Mouse (Mus musculus) lung, postnatal 36 days (tissue): ENCODE measurements around the gene Qrich2.
"Not testable (repeated sequence)": the region's sequence is repeated elsewhere in the genome, so short reads cannot be mapped to it uniquely, and the experiment has no call there.

Experiments used
- DNase-seq: peaks from one replicate; pipeline ENCODE4 v3.0.0; 2022; ENCODE audit warnings: mixed read lengths

Gene Qrich2

DNA sequence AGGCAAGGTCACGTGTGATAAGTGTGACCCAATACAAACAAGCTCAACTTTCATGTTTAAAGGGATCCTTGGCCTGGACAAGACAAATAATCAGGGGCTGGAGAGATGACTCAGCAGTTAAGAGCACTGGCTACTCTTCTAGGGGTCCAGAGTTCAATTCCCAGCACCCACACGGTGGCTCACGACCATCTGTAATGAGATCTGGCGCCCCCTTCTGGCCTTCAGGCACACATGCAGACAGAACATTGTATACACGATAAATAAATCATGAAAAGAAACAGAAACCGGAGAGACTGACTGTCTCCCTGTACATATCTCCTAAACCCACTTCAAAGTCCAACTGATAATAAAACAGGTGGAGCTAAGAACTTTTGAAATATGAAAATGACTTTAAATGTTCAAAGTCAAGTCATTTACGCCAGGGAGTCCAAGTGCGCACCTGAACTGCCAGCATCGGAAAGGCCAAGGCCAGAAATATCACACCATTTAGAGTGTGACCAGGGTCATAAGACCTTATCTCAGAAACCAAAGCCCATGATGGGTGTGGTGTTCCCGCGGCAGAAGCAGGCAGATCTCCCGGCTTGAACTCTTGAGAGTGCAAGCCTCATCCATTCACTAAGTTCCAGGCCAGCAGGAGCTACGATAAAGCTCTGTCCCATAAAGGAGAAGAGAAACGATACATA is 22.8 kb upstream of the Qrich2 start:
- no peak for DNase-seq

DNA sequence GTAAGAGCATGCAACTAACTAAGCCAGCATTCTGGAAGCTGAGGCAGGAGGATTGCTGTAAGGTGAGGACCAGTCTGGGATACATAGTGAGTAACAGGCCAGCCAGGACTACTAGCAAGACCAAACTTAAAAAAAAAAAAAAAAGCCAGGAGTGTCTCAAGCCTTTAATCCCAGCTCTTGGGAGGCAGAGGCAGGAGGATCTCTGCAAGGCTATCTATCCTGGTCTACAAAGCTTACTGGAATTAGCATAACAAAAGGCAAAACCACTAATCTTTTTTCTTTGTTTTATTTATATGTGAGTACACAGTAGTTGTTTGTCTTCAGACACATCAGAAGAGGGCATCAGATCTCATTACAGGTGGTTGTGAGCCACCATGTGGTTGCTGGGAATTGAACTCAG is 22.2 kb upstream of the Qrich2 start:
- DNase-seq: no peak

DNA sequence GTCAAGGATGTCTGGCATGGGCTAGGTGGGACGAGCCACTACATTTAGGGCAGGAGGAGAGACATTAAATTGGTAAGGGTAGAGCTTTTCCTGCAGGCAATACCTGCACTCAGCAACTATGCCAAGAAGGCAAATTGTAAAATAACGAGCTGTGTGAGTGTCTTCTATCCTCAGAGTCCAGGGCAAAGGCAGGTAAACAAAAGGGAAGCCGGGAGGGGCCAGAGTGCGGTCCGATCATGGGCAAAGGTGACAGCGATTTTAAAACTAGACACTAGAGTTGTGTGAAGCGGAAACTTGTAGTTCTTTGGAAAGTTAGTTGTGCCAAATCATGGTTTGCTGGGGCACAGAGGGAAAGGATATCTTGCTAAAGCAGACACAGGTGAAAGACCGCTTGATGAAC is 18.2 kb upstream of the Qrich2 start:
- no peak for DNase-seq

DNA sequence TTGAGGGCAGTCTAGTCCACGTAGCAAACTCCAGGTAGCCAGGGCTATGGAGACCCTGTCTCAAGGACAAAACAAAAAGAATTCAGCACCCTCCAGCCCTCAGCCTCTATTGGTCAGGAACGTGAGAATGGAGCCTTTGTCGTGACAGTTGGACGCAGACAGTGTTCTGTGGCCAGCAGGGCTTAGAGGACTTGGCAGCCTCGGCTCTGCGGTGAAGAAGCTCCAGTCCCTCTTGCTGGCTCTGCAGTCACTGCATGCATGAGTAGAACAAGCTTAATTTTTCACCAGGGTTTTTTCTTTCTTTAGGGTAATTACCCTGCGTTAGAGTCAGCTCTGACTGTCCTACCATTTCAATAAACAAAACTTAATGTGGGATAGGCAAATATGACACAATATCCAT is 15.7 kb upstream of the Qrich2 start:
- no peak for DNase-seq

DNA sequence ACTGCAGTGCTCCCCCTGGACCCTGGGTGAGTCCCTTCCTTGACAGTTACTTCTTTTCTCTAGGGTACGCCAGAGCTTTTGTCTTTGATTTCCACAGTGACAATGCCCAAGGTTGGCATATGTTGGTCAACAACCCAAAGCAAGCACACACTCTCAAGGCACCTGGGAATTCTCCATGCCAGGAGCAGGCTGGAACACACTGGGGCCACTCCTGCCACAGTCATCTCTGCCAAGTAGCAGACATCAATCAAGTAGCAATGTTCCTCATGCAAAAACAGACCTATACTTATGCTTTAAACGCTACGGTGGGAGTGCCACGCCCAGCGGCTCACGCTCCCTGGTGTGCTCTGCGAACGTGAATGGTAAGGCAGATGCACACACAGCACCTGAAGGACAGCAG is 14.9 kb upstream of the Qrich2 start:
- no peak for DNase-seq

DNA sequence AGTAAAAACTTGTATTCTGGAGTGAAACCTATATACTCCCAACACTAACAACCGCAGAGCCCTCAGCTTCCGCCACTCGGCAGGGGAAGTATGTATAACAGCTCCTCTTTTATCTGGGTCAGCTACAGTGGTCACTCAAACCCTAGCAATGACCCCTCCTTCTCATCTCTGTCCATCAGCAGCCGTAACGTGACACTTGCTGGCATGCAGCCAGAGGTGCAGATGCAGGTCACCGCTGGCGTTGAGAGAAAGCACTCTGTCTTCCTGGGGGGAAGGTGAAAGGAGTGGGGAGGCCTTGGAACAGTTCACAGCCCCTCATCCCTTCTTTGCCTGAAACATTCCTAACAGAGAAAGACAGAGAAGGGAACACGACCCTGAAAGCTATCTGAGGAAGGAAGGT is 13.8 kb upstream of the Qrich2 start:
- no peak for DNase-seq

DNA sequence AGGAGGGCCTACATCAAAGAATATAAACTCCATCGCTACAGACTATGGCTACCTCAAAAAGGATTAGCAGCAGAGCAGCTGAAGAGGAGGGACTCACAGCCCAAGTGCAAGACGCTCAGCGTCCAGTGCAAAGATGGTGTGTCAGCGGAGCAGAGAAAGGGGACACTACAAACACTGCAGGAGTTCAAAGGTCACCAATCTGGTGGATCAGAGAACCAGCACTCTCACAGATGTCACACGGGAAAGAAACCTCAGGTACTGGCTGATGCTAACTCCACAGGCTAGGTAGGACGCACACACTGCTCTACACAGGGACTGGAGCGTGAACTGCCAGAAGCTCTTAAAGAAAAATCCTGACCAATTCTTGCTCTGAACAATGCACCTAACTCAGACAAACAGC is 12.9 kb upstream of the Qrich2 start:
- DNase-seq: no peak

DNA sequence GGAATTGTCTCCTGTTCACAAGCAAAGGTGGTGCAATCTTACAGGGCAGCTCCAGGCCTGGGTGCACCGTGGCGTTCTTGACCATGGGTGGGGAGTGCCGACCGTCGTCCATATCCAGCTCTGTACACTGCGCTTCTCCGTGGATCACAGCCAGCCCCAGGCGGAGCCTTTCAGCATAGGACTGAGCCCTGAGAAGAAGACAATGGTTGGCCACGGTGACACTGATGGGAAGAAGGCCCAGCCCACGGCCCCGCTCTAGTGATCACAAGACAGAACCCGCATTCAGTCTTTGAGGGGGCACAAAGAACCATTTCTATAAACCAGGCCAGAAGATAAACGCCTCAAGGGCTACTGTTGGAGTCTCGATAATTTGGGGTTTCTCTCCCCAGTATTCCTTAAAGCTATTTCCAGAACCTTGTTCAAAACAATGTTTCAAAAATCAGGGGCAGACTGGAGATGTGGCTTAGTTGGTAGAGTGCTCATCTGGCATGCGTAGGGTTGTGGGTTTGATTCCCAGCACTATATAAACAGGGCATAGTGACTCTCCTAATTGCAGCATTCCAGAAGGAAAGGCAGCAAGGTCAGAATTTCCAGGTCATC is 11.2 kb upstream of the Qrich2 start:
- DNase-seq: no peak

DNA sequence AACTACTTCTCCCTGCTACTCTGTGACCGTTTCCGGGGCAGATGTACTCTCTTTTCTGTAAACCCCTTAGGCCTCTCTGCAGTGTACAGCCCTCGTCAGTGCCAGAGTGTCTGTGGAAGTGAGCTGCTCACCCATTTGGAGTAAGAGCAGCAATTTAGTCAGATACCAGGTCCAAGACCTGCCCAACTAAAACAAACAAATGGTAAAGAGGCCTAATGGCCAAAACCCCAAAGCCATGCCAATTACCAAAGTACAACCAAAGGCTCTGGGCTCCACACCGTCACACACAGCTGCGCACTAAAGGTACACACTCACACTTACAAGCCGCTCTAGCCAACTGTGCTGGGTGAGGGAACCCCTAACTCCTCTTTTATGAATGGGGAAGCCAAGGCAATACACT is 10.7 kb upstream of the Qrich2 start:
- no peak for DNase-seq

DNA sequence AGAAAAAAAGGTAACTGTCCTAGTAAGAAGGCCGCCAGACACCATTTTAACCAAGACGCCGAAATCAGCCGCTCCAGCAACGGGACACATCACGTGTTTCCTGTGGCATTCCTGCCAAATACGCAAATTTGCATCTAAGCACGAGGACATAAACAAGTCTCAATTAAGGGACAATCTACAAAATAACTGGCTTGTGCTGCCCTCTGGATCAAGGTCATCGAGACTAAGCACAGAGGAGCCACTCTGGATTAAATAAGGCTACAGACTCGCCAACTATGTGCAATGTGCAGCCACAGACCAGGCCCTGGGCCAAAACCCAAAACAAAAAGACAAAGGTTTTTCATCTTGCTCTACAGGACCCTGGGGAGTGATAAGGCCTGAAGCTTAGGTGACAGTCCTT is 10.0 kb upstream of the Qrich2 start:
- no peak for DNase-seq

DNA sequence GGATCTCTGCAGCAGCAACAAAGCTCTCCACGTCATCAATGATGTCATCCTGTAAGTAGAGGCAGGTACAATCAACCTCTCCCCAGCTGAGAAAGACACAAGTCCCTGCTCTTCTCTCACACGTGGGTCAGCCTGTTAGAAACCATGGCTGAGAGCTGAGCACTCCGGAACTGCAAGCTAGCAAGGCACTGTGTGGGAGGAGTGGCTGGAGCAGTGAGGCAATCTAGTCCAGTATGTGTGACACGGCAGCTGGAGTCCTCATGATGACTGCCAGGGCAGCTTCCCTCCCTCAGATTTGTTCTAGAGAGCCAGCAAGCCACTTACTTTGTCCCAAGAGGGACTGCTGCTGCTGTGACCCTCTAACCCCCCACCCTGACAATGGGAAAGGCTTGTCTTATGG is 6.2 kb upstream of the Qrich2 start:
- no peak for DNase-seq

DNA sequence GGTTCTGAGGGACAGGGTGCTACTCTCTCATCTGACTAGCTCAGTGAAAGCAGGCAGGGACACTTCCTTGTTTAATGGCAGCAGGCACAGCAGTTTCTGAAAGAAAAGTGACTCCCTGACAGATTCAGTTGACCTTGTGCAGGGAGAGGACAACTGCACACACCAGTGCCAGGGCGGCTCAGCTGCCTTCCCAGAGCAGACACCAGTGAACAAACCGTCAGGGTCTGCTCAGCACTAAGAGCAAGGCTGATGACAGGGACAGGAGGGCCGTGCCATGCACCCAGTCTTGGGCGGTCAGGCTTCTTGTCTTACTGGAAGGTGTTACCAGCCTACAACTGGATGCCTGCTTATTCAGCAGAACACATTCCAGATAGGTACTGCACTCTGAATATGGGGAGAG is 4.9 kb upstream of the Qrich2 start:
- DNase-seq: no peak

DNA sequence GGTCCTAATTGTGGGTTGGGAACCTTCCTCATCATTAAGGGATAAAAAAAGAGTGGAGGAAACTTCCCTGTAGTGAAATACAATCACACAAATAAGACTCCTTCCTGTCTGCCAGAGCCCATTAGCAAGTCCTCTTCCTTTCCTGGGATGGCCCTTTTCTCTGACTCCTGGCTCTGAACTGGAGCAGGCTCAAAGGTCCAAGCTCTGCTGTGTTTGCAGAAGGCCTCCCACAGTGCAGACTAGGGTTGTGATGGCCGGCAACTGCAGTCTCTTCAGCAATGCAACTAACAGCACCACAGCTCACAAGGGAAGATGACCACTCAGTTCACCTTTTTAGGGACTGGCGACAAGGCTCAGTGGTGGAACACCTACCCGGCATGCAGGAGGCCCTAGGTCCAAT is 4.2 kb upstream of the Qrich2 start:
- DNase-seq: no peak

DNA sequence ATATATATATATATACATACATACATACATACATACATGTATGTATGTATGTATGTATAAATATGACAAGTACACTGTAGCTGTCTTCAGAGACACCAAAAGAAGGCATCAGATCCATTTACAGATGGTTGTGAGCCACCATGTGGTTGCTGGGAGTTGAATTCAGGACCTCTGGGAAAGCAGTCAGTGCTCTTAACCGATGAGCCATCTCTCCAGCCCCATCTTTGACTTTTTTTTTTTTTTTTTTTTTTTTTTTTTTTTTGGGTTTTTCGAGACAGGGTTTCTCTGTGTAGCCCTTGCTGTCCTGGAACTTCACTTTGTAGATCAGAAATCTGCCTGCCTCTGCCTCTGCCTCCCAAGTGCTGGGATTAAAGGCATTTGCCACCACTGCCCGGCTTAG is 2.3 kb upstream of the Qrich2 start:
- DNase-seq: not testable (repeated sequence)

DNA sequence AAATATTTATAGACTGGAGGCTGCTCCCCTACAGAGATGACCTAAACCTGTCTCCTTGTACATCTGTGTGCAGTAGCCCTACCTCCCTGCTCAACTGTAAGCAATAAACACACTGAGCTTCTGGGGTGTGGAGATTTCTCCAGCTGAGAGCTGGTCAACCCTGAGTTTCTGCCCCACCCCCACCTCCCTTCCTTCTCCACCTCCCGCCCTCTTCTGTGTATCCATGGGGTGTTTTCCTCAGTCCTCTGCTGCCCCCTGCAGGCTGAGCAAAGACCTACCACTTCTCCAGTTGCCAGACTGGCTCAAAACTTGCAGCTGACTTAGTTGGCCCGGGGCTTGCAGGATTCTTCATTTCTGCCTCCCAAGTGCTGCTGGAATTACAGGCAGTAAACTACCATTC is 2.2 kb downstream of the Qrich2 start:
- DNase-seq: peak; percentile 85

DNA sequence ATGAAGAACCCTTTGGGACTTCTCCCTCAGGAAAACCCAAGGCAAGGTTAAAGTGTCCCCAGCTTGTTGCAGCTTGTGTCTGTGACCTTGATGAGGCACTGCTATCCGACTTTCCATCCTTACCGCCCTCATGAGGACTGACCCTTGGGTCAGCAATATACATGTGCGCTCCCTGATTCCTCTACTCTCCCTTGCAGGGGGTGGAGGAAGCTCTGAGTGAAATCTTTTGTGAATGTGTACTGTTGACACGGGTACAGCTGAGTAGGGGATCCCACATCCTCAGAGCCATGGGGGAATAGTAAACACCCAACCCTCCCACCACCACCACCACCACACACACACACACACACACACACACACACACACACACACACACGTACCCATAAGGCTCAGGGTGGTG is 2.7 kb downstream of the Qrich2 start:
- no peak for DNase-seq

DNA sequence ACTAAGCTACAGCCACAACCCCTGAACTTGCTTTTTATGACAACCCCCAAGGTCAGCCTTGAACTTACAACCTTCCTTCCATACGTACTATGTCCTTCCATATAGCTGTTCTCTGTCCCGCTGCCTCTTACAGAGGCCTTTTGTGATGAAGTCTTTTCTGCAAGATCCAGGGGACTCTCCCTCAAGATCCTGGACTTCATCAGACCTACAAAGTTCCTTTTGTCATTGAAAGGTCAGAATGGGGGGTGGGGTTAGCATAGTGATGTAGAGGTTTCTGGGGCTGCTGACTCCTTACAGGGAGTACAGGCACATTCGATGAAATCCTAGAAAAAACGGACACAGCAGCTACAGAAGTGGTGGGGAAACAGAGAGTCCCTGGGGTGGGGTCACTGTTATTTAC is 6.3 kb downstream of the Qrich2 start:
- DNase-seq: no peak

DNA sequence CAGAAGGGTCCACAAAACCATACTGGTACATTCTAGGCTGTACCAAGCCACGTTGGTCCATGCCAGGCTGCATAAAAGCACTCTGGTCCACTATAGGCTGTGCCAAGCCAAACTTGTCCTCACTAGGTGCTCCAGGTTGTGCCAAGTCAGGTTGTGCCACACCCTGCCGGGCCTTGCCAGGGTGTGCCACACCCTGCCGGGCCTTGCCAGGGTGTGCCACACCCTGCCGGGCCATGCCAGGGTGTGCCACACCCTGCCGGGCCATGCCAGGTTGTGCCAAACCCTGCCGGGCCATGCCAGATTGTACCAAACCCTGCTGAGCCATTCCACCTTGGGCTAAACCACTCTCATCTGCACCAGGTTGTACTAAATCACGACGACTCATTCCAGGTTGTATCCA is 9.8 kb downstream of the Qrich2 start:
- no peak for DNase-seq

DNA sequence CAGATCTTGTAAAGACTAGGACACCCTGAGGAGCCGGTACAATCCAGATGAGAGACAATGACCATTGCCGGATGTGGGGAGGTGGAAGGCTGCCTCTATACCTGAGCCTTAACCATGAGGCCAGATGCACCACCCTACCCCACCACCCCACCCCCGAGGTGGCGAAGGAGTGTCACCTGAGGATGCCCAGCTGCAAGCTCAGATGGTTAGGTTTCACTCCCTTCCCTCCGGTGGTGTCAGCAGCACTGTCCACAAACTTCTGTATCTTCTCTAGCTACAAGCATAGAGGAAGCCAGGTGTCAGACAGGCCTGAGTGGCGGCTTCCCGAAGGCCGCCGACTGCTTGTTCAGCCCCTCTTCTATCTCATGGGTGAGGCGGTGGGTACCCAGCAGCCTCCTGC is 12.2 kb downstream of the Qrich2 start:
- DNase-seq: no peak

DNA sequence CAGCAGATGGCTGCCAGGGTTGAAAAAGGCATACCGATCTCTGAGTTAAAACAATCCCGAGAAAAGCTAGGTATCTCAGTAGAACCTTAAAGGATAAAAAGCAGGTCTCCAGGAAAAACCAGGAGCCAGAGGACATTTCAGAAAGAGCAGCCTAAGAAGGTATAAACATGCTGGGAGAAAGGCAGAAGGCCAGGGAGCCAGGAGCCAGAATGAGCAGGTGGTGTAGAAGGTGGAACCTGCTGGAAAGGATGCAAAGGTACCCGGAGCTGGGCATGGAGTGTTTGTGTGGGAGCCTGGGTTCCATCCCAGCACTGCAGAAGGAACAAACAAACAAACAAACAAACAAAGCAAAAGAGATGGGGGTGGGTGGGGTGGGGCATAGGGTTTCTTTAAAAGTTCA is 16.7 kb downstream of the Qrich2 start:
- DNase-seq: no peak

DNA sequence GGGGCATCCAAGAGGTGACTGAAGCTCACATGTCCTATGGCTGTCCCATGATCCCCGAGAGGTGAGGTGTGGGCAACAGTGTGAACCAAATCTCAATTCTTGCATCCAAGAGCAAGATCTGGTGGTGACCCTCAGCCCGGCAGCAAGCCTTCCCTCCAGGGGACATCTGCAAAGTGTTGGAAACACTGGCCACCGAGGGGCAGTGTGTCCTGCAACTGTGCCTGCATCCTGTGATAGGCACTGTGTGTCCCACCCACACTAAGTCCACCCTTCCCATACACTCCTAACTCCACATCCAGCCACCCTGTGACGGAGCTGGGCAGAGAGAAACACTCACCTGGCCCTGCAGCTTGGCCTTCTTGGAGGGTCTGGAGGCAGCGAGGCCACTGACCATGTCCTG is 18.2 kb downstream of the Qrich2 start:
- DNase-seq: no peak

DNA sequence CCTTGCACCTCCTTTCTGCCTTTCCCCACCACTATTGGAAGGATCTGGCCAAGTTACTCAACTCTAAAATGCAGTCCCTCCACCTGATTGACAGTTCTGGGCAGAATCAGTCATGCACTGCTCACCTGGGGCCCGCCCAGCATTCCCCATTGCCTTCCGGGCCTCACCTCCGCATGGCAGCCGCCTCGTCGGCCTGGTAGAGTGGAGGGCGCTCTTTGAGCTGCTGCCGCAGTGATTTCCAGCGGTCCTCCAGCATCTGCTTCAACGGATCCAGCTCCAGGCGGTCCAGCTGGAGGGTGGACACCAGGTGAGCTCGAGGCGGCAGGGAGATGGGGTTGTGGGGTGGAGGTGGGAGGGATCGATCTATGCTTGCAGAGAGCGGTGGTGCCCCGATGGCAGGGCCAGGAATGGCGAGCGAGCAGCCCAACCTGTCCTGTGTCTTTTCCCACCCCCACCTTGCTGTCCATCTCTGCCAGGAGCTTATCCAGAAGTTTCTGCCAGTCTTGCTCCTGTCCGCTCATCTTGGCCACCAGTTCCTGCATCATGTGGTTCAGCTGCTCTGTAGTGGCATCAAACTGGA is 19.6 kb downstream of the Qrich2 start:
- DNase-seq: no peak

DNA sequence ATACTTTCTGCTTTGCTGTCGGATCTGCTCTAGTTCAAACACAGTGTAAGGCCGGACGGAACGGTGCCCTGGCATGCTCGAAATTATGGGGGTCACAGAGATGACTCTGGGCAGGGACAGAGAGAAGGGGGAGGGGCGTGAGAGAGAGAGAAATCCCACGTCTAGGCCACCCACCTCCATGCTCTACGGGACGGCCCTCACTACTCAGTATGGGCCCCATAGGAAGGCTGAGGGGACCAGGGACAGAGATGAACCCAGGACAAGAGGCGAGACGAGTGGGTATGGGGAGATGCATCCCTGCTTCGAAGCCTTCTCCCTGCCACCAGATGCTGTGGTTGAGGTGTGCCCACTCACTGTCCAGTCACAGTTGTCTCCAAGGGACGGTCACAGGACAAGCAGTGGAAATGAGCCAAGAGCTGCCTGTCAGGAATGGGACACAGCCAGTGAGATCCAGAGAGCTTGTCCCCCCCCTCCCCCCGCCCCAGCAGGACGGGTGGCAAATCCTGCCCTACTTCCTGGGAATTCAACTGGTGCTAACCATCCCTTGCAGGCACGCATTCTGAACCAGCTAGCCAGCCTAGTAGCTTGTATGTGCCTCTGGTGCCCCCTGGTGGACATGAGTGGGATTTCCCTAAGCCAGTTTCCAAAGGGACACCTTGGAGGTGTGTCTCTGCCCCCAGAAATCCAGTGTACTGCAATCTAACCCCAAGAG is 20.3 kb downstream of the Qrich2 start:
- DNase-seq: peak; percentile 97

DNA sequence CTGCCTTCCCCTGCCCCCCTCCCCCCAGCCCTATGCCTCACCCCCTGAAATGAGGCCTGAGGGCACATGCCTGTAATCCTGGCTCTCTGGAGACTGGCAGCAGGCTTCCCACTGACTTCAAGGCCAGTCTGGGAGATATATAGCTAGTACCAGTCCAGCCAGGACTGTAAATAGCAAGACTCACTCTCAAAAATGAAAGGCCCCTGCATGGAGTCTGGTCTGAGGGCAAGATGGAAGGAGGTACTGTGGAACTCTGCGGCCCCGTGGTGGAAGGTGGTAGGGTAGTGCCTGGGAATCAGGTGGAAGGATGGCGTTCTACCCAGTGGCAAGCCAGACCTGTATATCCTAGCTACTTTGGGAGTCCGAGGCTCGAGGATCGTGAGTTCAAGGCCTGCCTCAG is 22.1 kb downstream of the Qrich2 start:
- no peak for DNase-seq
